Mouse (Mus musculus): Measurements from ENCODE around the gene Gm572. TPM values are rescaled to one million over a fixed set of nuclear protein-coding genes. Genes with fewer than 3 reads are reported as not detected.
A peak's percentile ranks its signal among the peaks of the same experiment; 100 is the strongest.

Gm572 gene
- total and polyA plus RNA-seq, 2 experiments from 2014 or later: 0.70 to 1.0 TPM

- Histone ChIP-seq H3K9ac (replicated peaks; ENCODE audit: low read depth, low read length) (no peak overlapping the region), H3K9me3 (replicated peaks; ENCODE audit: control insufficient read depth, low read length) (no peaks in the 10 kb centered on the region), H3K4me3 (ENCODE audit: low read depth, low read length) (no peak overlapping the region), H3K27me3 (ENCODE audit: control insufficient read depth, insufficient read depth, low read length) (no peaks in the 10 kb centered on the region), H3K36me3 (replicated peaks; ENCODE audit: control insufficient read depth, insufficient read depth, low read length) (no peaks in the 10 kb centered on the region), H3K4me2 (ENCODE audit: low read depth, low read length) (no peak overlapping the region), H3K27ac (ENCODE audit: low read depth) (no peak overlapping the region), H3K4me1 (ENCODE audit: control insufficient read depth, insufficient read depth) (no peaks in the 10 kb centered on the region)
- 83% methylated on average over 2 of the region's 2 CpGs for WGBS
- TF ChIP-seq EP300 (IDR thresholded peaks at IDR 0.05; ENCODE audit: low read depth) (no peak), CTCF (IDR thresholded peaks at IDR 0.05; ENCODE audit: low read depth) (no peak)
- ATAC-seq (ENCODE audit: insufficient read depth, low read depth) (no peak), DNase-seq (ENCODE audit: low spot score) (no peak)
Observed at GRCm38 (mm10) chr4:148635309-148635708, 7.8 kb upstream of the Gm572 start.

- TF ChIP-seq CTCF (IDR thresholded peaks at IDR 0.05; ENCODE audit: low read depth) (no peak), EP300 (IDR thresholded peaks at IDR 0.05; ENCODE audit: low read depth) (no peak)
- WGBS: 38% methylated on average over 9 of the region's 9 CpGs
- no peak for ATAC-seq (ENCODE audit: insufficient read depth, low read depth)
- H3K9ac ChIP-seq (replicated peaks; ENCODE audit: low read depth, low read length): no peak overlapping the region
- H3K9me3 ChIP-seq (replicated peaks; ENCODE audit: control insufficient read depth, low read length): no peaks in the 10 kb centered on the region
- H3K27me3 ChIP-seq (ENCODE audit: control insufficient read depth, insufficient read depth, low read length): no peaks in the 10 kb centered on the region
- no peaks in the 10 kb centered on the region for H3K36me3 ChIP-seq (replicated peaks; ENCODE audit: control insufficient read depth, insufficient read depth, low read length)
- no peaks in the 10 kb centered on the region for H3K4me1 ChIP-seq (ENCODE audit: control insufficient read depth, insufficient read depth)
- H3K4me3 ChIP-seq (ENCODE audit: low read depth, low read length): no peak overlapping the region
- no peak overlapping the region for H3K4me2 ChIP-seq (ENCODE audit: low read depth, low read length)
- no peak overlapping the region for H3K27ac ChIP-seq (ENCODE audit: low read depth)
- DNase-seq (ENCODE audit: low spot score): no peak
Observed at GRCm38 (mm10) chr4:148638302-148638701, 4.8 kb upstream of the Gm572 start.

GRCm38 (mm10) chr4:148639455-148639854 lies 3.7 kb upstream of the Gm572 start:
- no peak for DNase-seq (ENCODE audit: low spot score)
- no peak overlapping the region for H3K27ac ChIP-seq (ENCODE audit: low read depth)
- no peak for ATAC-seq (ENCODE audit: insufficient read depth, low read depth)
- H3K4me1 ChIP-seq (ENCODE audit: control insufficient read depth, insufficient read depth): peaks cover 6% of the 10 kb centered on the region; the same call in 1 of the 2 replicates
- no peak overlapping the region for H3K4me2 ChIP-seq (ENCODE audit: low read depth, low read length)
- WGBS: 91% methylated on average over 2 of the region's 2 CpGs
- no peaks in the 10 kb centered on the region for H3K27me3 ChIP-seq (ENCODE audit: control insufficient read depth, insufficient read depth, low read length)
- H3K9ac ChIP-seq (replicated peaks; ENCODE audit: low read depth, low read length): no peak overlapping the region
- H3K9me3 ChIP-seq (replicated peaks; ENCODE audit: control insufficient read depth, low read length): no peaks in the 10 kb centered on the region
- H3K36me3 ChIP-seq (replicated peaks; ENCODE audit: control insufficient read depth, insufficient read depth, low read length): no peaks in the 10 kb centered on the region
- TF ChIP-seq EP300 (IDR thresholded peaks at IDR 0.05; ENCODE audit: low read depth) (no peak), CTCF (IDR thresholded peaks at IDR 0.05; ENCODE audit: low read depth) (no peak)
- H3K4me3 ChIP-seq (ENCODE audit: low read depth, low read length): no peak overlapping the region

GRCm38 (mm10) chr4:148641121-148641520 lies 2.0 kb upstream of the Gm572 start:
- no peak overlapping the region for H3K27ac ChIP-seq (ENCODE audit: low read depth)
- ATAC-seq (ENCODE audit: insufficient read depth, low read depth): no peak

GRCm38 (mm10) chr4:148644157-148644511 lies 1.0 kb downstream of the Gm572 start:
- Histone ChIP-seq H3K4me1 (ENCODE audit: control insufficient read depth, insufficient read depth) (peaks cover 6% of the 10 kb centered on the region; the same call in 1 of the 2 replicates), H3K4me3 (ENCODE audit: low read depth, low read length) (peak overlapping the region; percentile 22; the same call in 1 of the 2 replicates), H3K27ac (ENCODE audit: low read depth) (no peak overlapping the region), H3K9me3 (replicated peaks; ENCODE audit: control insufficient read depth, low read length) (no peaks in the 10 kb centered on the region), H3K4me2 (ENCODE audit: low read depth, low read length) (peak overlapping the region; percentile 58), H3K27me3 (ENCODE audit: control insufficient read depth, insufficient read depth, low read length) (no peaks in the 10 kb centered on the region), H3K36me3 (replicated peaks; ENCODE audit: control insufficient read depth, insufficient read depth, low read length) (no peaks in the 10 kb centered on the region), H3K9ac (replicated peaks; ENCODE audit: low read depth, low read length) (no peak overlapping the region)
- ATAC-seq (ENCODE audit: insufficient read depth, low read depth) (0 out of 2 replicates have a peak, but pooled peaks have one; percentile 12), DNase-seq (ENCODE audit: low spot score) (peak; percentile 70)
- peak; percentile 76 for TF ChIP-seq CTCF (IDR thresholded peaks at IDR 0.05; ENCODE audit: low read depth)
- no peak for TF ChIP-seq EP300 (IDR thresholded peaks at IDR 0.05; ENCODE audit: low read depth)
- WGBS: 5% methylated on average over 9 of the region's 9 CpGs

More at GRCm38 (mm10) chr4:148641121-148641520, 2.0 kb upstream of the Gm572 start:
- TF ChIP-seq EP300 (IDR thresholded peaks at IDR 0.05; ENCODE audit: low read depth) (no peak), CTCF (IDR thresholded peaks at IDR 0.05; ENCODE audit: low read depth) (no peak)
- Histone ChIP-seq H3K36me3 (replicated peaks; ENCODE audit: control insufficient read depth, insufficient read depth, low read length) (no peaks in the 10 kb centered on the region), H3K4me1 (ENCODE audit: control insufficient read depth, insufficient read depth) (peaks cover 6% of the 10 kb centered on the region; the same call in 1 of the 2 replicates), H3K4me2 (ENCODE audit: low read depth, low read length) (no peak overlapping the region), H3K27me3 (ENCODE audit: control insufficient read depth, insufficient read depth, low read length) (no peaks in the 10 kb centered on the region), H3K9me3 (replicated peaks; ENCODE audit: control insufficient read depth, low read length) (no peaks in the 10 kb centered on the region), H3K4me3 (ENCODE audit: low read depth, low read length) (no peak overlapping the region), H3K9ac (replicated peaks; ENCODE audit: low read depth, low read length) (no peak overlapping the region)
- 81% methylated on average over 5 of the region's 5 CpGs for WGBS
- no peak for DNase-seq (ENCODE audit: low spot score)

GRCm38 (mm10) chr4:148644926-148645325 lies 1.8 kb downstream of the Gm572 start:
- no peaks in the 10 kb centered on the region for H3K9me3 ChIP-seq (replicated peaks; ENCODE audit: control insufficient read depth, low read length)
- TF ChIP-seq CTCF (IDR thresholded peaks at IDR 0.05; ENCODE audit: low read depth) (no peak), EP300 (IDR thresholded peaks at IDR 0.05; ENCODE audit: low read depth) (no peak)
- WGBS: 78% methylated on average over 6 of the region's 6 CpGs
- H3K27me3 ChIP-seq (ENCODE audit: control insufficient read depth, insufficient read depth, low read length): no peaks in the 10 kb centered on the region
- H3K4me3 ChIP-seq (ENCODE audit: low read depth, low read length): no peak overlapping the region
- ATAC-seq (ENCODE audit: insufficient read depth, low read depth): no peak
- no peak overlapping the region for H3K27ac ChIP-seq (ENCODE audit: low read depth)
- no peaks in the 10 kb centered on the region for H3K36me3 ChIP-seq (replicated peaks; ENCODE audit: control insufficient read depth, insufficient read depth, low read length)
- no peak for DNase-seq (ENCODE audit: low spot score)
- H3K4me1 ChIP-seq (ENCODE audit: control insufficient read depth, insufficient read depth): peaks cover 6% of the 10 kb centered on the region; the same call in 1 of the 2 replicates
- no peak overlapping the region for H3K4me2 ChIP-seq (ENCODE audit: low read depth, low read length)
- no peak overlapping the region for H3K9ac ChIP-seq (replicated peaks; ENCODE audit: low read depth, low read length)

Data from heart, postnatal 0 days (tissue).